Mouse (Mus musculus): ENCODE data around the gene Dsp. TPM values are rescaled to one million over a fixed set of nuclear protein-coding genes. Genes with fewer than 3 reads are reported as not detected.
A peak's percentile ranks its signal among the peaks of the same experiment; 100 is the strongest.

Dsp gene
- polyA plus RNA-seq, 1 experiment from 2014 or later = 27.1 TPM

GRCm38 (mm10) chr13:38204702-38205482 lies 53.8 kb downstream of the Dsp start, which contains the start of gene Snrnp48:
TSS of gene Snrnp48 (plus strand) at chr13:38204938.
- H3K27me3 ChIP-seq (ENCODE audit: insufficient read depth, poor library complexity, severe bottlenecking) = no peaks in the 10 kb centered on the region
- H3K9me3 ChIP-seq = no peaks in the 10 kb centered on the region
- peak within 1 kb of the TSS; percentile 94 for H3K4me3 ChIP-seq
- under 1% methylated on average over 59 of the region's 59 CpGs for WGBS
- H3K4me1 ChIP-seq = peaks cover 13% of the 10 kb centered on the region; the same call in 1 of the 2 replicates
- H3K36me3 ChIP-seq = peaks cover 16% of the 10 kb centered on the region; the same call in 1 of the 2 replicates
- peak within 1 kb of the TSS; percentile 92 for H3K27ac ChIP-seq
- DNase-seq (ENCODE audit: low spot score) = peak; percentile 96

GRCm38 (mm10) chr13:38211122-38211521 lies 60.0 kb downstream of the Dsp start:
- Histone ChIP-seq H3K27me3 (ENCODE audit: insufficient read depth, poor library complexity, severe bottlenecking) (no peaks in the 10 kb centered on the region), H3K27ac (no peak overlapping the region), H3K36me3 (peaks cover 72% of the 10 kb centered on the region), H3K9me3 (no peaks in the 10 kb centered on the region), H3K4me3 (no peak overlapping the region), H3K4me1 (0 out of 2 replicates have a peak, but pooled peaks cover 3% of the 10 kb centered on the region)
- no peak for DNase-seq (ENCODE audit: low spot score)
- 91% methylated on average over 5 of the region's 5 CpGs for WGBS

- 94% methylated on average over 3 of the region's 3 CpGs for WGBS
- no peak overlapping the region for H3K4me3 ChIP-seq
- DNase-seq (ENCODE audit: low spot score) = peak; percentile 66
- H3K27me3 ChIP-seq (ENCODE audit: insufficient read depth, poor library complexity, severe bottlenecking) = no peaks in the 10 kb centered on the region
- no peaks in the 10 kb centered on the region for H3K4me1 ChIP-seq
- H3K36me3 ChIP-seq = peaks cover 96% of the 10 kb centered on the region
- no peak overlapping the region for H3K27ac ChIP-seq
- H3K9me3 ChIP-seq = no peaks in the 10 kb centered on the region
These were observed 67.6 kb downstream of the Dsp start for GRCm38 (mm10) chr13:38218686-38219085.

DNA sequence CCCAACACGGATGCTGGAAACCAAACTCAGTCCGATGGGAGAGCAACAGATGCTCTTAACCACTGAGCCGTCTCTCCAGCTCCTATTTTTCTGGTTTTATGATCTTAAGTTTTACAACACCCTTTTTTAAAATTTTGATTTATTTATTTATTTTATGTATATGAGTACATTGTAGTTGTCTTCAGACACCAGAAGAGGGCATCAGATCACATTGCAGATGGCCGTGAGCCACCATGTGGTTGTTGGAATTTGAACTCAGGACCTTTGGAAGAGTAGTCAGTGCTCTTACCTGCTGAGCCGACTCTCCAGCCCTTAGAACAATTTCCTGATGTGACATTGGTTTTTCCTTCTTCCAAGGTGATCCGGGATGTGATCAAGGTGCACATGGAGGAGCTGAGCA lies 69.2 kb downstream of the Dsp start:
- WGBS = 93% methylated on average over 6 of the region's 6 CpGs
- DNase-seq (ENCODE audit: low spot score) = no peak
- H3K4me3 ChIP-seq = no peak overlapping the region

DNA sequence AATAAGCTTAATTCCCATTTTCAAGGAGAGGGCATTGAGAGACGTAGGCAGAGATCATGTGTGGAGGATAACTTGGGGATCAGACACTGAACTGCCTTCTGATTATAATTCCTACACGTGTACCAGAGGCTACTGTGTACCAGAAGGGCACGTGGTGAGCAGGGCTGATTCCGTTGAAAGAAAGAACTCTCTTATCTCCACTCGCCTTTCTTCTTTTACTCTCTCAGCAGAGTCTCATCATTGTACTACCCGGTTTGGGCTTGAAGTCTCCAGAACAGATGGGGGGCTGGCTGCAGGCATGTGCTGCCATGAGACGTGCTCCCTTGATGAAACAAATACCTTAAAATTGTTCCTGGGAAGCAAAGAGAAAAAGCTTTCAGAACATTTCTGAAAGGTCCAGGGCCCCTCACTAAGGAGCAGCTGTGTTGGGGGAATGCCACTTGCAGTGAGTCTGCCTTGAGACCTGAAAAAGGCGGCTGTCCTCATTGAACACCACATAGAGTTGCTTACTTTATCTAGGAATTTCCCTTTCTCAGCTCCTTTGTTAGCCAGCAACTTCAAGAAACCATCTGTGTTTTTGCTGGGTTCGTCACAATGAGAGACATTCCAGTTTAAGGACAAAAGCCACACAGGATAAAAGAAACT lies 79.2 kb downstream of the Dsp start:
- Histone ChIP-seq H3K4me1 (no peaks in the 10 kb centered on the region), H3K27me3 (ENCODE audit: insufficient read depth, poor library complexity, severe bottlenecking) (no peaks in the 10 kb centered on the region), H3K27ac (no peak overlapping the region), H3K4me3 (no peak overlapping the region), H3K9me3 (no peaks in the 10 kb centered on the region), H3K36me3 (peaks cover 36% of the 10 kb centered on the region)
- DNase-seq (ENCODE audit: low spot score) = peak; percentile 59
- 65% methylated on average over 9 of the region's 9 CpGs for WGBS

More for the DNA sequence above, 69.2 kb downstream of the Dsp start:
- no peaks in the 10 kb centered on the region for H3K4me1 ChIP-seq
- H3K27ac ChIP-seq = no peak overlapping the region
- peaks cover 99% of the 10 kb centered on the region for H3K36me3 ChIP-seq
- no peaks in the 10 kb centered on the region for H3K27me3 ChIP-seq (ENCODE audit: insufficient read depth, poor library complexity, severe bottlenecking)
- H3K9me3 ChIP-seq = no peaks in the 10 kb centered on the region

- Histone ChIP-seq H3K9me3 (no peaks in the 10 kb centered on the region), H3K36me3 (peaks cover 18% of the 10 kb centered on the region), H3K4me1 (no peaks in the 10 kb centered on the region), H3K4me3 (no peak overlapping the region), H3K27me3 (ENCODE audit: insufficient read depth, poor library complexity, severe bottlenecking) (no peaks in the 10 kb centered on the region), H3K27ac (no peak overlapping the region)
- peak; percentile 64 for DNase-seq (ENCODE audit: low spot score)
- 81% methylated on average over 4 of the region's 4 CpGs for WGBS
These were observed 81.3 kb downstream of the Dsp start for GRCm38 (mm10) chr13:38232411-38232810.

DNA sequence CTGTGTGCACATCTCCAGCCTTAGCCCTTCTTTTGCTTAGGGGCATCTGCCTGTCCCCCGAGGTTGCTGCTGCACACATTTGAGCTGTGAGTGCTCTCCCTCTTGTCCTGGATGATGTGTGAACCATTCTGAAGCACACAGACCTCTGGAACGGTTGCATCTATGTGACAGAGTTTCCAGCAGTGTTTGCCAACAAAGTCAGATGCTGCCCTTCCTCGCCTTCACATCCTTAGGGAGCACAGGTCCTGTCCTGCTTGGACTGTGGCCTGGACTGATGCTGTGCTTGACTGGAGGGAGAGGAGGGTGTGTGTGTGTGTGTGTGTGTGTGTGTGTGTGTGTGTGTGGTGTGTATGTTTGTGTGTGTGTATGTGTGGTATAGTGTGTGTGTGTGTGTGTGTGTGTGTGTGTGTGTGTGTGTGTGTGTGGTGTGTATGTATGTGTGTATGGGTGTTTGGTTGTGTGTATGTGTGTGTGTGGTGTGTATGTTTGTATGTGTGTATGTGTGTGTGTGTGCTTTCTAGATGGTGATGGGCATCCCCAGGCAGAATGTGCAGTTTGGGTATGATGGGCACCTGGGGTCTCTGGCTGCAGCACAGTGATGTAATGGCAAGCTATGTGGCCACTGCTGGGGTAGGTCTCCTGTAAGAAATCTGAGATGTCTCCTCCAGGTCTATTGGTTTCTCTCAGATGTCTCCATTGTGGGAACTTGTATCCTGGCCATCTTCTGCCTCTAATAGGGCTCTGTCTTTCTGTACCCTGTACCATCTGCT lies 81.9 kb downstream of the Dsp start:
- H3K27me3 ChIP-seq (ENCODE audit: insufficient read depth, poor library complexity, severe bottlenecking) = no peaks in the 10 kb centered on the region
- DNase-seq (ENCODE audit: low spot score) = peak; percentile 72
- no peaks in the 10 kb centered on the region for H3K4me1 ChIP-seq
- H3K9me3 ChIP-seq = no peaks in the 10 kb centered on the region
- peaks cover 12% of the 10 kb centered on the region for H3K36me3 ChIP-seq
- WGBS = 75% methylated on average over 3 of the region's 3 CpGs
- H3K27ac ChIP-seq = no peak overlapping the region
- no peak overlapping the region for H3K4me3 ChIP-seq

- H3K27ac ChIP-seq = no peak overlapping the region
- peak; percentile 52 for DNase-seq (ENCODE audit: low spot score)
- 73% methylated on average over 5 of the region's 5 CpGs for WGBS
These were observed 83.6 kb downstream of the Dsp start for GRCm38 (mm10) chr13:38234651-38235050.

DNA sequence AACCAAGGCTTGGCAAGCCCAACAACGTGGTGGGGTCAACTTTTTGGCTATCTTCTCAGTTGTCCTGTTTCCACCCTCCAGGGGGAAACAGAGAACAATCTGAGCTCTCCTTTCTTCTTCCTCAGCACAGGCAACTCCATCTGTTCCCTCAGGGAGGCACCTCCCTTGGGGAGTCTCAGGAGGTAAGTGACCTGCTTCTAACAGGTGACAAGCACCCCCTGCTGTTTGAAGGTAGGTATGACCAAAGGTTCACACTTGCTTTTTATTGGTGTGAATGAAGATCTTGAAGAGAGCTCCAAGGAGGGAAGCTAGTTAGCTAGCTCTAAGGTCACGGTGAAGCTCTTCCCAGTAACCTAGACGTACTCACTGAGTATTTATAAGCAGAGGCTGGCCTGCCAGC lies 84.3 kb downstream of the Dsp start:
- WGBS = 77% methylated on average over 3 of the region's 3 CpGs
- Histone ChIP-seq H3K36me3 (no peaks in the 10 kb centered on the region), H3K27ac (no peak overlapping the region), H3K9me3 (no peaks in the 10 kb centered on the region), H3K27me3 (ENCODE audit: insufficient read depth, poor library complexity, severe bottlenecking) (no peaks in the 10 kb centered on the region), H3K4me1 (no peaks in the 10 kb centered on the region), H3K4me3 (no peak overlapping the region)
- DNase-seq (ENCODE audit: low spot score) = peak; percentile 50

More at GRCm38 (mm10) chr13:38234651-38235050, 83.6 kb downstream of the Dsp start:
- Histone ChIP-seq H3K4me3 (no peak overlapping the region), H3K36me3 (no peaks in the 10 kb centered on the region), H3K9me3 (no peaks in the 10 kb centered on the region), H3K4me1 (no peaks in the 10 kb centered on the region), H3K27me3 (ENCODE audit: insufficient read depth, poor library complexity, severe bottlenecking) (no peaks in the 10 kb centered on the region)

- Histone ChIP-seq H3K27me3 (ENCODE audit: insufficient read depth, poor library complexity, severe bottlenecking) (no peaks in the 10 kb centered on the region), H3K36me3 (no peaks in the 10 kb centered on the region), H3K4me1 (peaks cover 11% of the 10 kb centered on the region), H3K4me3 (no peak overlapping the region), H3K27ac (no peak overlapping the region), H3K9me3 (no peaks in the 10 kb centered on the region)
- peak; percentile 33 for DNase-seq (ENCODE audit: low spot score)
- 81% methylated on average over 5 of the region's 5 CpGs for WGBS
These were observed 97.1 kb downstream of the Dsp start for GRCm38 (mm10) chr13:38248151-38248550.

Measured in heart, embryonic 10.5 days (tissue).